Mouse (Mus musculus): ENCODE data around the gene Ogfod1. TPM values are rescaled to one million over a fixed set of nuclear protein-coding genes. Genes with fewer than 3 reads are reported as not detected.

The Ogfod1 gene
- polyA plus RNA-seq (2015; fragmentation: Nextera tagmentation; extraction: Ambion mirVana), result 4.4 and 5.3 TPM in 2 replicates

DNA sequence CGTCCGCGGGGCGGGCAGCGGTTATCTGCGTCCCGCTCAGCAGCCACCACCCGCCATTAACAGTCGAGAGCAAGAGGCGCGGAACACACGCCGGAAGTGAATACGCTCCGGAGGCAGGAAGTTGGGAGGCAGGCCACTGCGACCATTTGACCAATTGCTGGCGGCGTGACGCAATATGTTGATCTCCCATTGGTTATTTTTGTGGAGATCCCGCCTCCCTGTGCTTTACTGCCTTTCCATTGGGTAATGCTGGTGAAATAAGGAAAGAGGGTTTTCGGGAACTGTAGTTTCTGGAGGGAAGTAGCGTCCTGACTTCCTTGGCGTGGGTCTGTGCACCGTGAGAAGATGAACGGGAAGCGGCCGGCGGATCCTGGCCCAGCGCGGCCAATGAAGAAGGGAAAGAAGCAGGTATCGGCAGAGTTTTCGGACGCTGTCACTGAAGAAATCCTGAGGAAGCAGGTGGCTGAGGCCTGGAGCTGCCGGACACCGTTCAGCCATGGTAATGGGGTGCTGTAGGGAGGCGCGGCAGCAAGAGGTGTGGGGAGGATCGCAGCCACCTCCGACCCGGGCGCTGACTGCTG, at the start of gene Ogfod1, which contains the start of gene Nudt21:
Gene Ogfod1 (plus strand): TSS at position 255 of the 581 bp plus-strand sequence.
Gene Nudt21 (minus strand): TSS at position 88 of the 581 bp plus-strand sequence.

DNA sequence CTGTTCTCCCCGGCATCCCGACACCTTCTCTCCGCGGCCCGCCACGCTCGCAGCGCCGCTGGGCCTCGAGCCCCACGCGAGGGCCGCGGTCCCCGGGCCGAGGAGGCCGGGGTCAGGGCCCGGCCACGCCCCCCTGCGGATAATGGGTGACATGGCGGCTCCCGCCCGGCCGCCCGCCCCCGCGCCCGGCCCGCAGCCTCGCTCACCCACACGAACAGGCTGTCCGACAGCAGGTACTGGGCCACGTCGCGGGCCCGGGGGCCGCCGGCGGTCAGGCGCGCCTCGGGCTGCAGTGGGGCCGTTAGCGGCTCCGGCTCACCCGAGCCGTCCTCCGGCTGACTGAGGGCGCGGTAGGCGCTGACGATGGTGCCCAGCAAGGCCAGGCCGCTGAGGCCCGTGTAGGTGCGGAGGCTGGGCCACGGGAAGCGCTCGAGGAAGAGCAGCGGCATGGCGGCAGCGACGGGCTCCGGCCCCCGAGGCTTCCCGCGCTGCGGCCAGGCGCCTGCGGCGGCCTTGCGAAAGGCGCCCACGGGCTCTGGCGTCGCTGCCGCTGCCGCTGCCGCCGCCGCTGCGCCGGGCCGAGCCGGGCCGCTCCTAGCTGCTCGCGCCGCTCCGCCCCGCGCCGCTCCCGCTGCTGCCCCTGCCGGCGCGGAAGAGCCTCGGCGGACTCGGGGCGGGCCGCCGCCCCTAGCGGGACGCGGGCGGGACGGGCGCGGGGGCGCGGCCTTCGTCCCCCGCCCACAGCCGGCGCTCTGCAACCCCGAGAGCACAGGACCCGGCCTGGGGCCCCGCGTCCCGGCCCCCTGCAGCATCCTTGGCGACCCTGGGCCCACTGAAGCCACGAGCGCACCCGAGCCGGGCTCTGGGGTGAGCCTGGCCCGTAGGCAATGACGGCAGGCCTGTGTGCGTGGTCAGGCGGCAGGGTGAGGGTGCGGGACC, 24.7 kb upstream of the Ogfod1 start, which contains the start of gene Amfr:
Gene Amfr (minus strand): TSS at position 830 of the 939 bp plus-strand sequence.

DNA sequence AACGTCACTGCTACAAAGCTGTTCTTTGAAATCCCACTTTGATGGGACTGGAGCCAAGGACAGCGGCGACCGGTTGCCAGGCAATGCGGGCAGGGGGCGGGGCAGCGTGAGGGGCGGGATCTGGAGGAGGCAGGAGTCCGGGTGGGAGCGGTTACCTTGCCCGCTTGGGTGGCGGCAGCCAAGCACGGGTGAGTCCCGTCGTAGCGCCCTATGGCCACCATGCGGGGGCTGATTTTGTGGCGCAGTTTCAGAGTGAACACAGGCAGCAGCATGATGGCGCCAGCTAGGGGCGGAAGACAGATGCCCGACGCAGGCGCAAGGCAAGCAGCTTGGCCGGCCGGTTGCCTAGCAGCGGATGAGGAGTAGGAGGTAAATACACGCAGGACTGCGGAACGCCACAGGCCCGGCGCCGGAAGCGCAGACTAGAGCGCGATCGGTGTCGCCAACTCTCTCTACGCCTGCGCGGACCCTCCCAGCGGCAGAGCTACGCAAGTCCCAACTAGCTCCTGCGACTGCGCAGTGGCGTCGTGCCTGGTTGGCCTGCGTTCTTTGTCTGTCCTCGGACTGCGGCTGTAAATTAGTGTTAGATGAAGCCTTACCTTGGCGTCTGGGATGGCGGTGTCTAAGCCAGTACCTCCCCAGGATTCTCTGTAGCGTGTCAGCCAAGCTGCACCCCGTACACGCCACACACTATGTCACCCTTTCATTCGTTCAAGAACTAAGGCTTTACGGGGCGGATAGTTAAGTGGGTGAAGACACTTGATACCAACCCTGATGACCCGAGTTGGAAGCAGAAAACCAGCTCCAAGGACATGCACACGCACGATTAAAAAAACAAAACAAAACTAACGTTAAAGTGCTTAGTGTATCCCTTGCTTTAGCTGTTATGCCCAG, 61.3 kb downstream of the Ogfod1 start, which contains the start of gene Bbs2:
Gene Bbs2 (minus strand): TSS at position 848 of the 894 bp plus-strand sequence.

Other genes starting within 250 kb of the Ogfod1 start
- gene Gnao1, start 227.2 kb upstream of the Ogfod1 start, polyA plus RNA-seq (2015; fragmentation: Nextera tagmentation; extraction: Ambion mirVana), result 0.42 and 0.50 TPM in 2 replicates
- 53.0 and 54.5 TPM in 2 replicates for gene Amfr, start 24.4 kb upstream of the Ogfod1 start, polyA plus RNA-seq (2015; fragmentation: Nextera tagmentation; extraction: Ambion mirVana)
- gene Nudt21, start 167 bp upstream of the Ogfod1 start, polyA plus RNA-seq (2015; fragmentation: Nextera tagmentation; extraction: Ambion mirVana), result 121 and 132 TPM in 2 replicates
- 3.9 and 4.2 TPM in 2 replicates for gene Bbs2, start 61.7 kb downstream of the Ogfod1 start, polyA plus RNA-seq (2015; fragmentation: Nextera tagmentation; extraction: Ambion mirVana)
- gene Mt4, start 100.0 kb downstream of the Ogfod1 start, polyA plus RNA-seq (2015; fragmentation: Nextera tagmentation; extraction: Ambion mirVana), result not detected in 2 replicates
- not detected in 2 replicates for gene Mt3, start 115.4 kb downstream of the Ogfod1 start, polyA plus RNA-seq (2015; fragmentation: Nextera tagmentation; extraction: Ambion mirVana)
- gene Mt2, start 135.5 kb downstream of the Ogfod1 start, polyA plus RNA-seq (2015; fragmentation: Nextera tagmentation; extraction: Ambion mirVana), result 608 and 654 TPM in 2 replicates
- gene Mt1, start 141.9 kb downstream of the Ogfod1 start, polyA plus RNA-seq (2015; fragmentation: Nextera tagmentation; extraction: Ambion mirVana), result 1,287 and 1,359 TPM in 2 replicates
- 41.0 and 42.6 TPM in 2 replicates for gene Nup93, start 177.4 kb downstream of the Ogfod1 start, polyA plus RNA-seq (2015; fragmentation: Nextera tagmentation; extraction: Ambion mirVana)